Mouse (Mus musculus) CH12.LX (cell line): Measurements from ENCODE around the gene Crat.

Source experiments
- CHD1 ChIP-seq: IDR thresholded peaks from 2 replicates; pipeline ENCODE4 v1.6.1; 2012; ENCODE audit warnings: low read depth, low read length, improper control_type of control experiment, inconsistent platforms
- CTCF ChIP-seq, 2 experiments: IDR thresholded peaks in 1 of 2; conservative IDR thresholded peaks in 1 of 2; 2 replicates each; pipeline ENCODE4 v1.5.1; 2011 to 2012; ENCODE audit warnings: low read depth in 2 of 2, low read length in 2 of 2, improper control_type of control experiment in 1 of 2, inconsistent platforms in 1 of 2, mild to moderate bottlenecking in 1 of 2, moderate library complexity in 1 of 2
- MXI1 ChIP-seq: IDR thresholded peaks from 2 replicates; pipeline ENCODE4 v1.6.1; 2011; ENCODE audit warnings: mild to moderate bottlenecking, low read depth, low read length, improper control_type of control experiment

- TF ChIP-seq CTCF (conservative IDR thresholded peaks at IDR 0.05 in 1 of 2, IDR thresholded peaks at IDR 0.05 in 1 of 2; ENCODE audit: low read depth in 2 of 2, low read length in 2 of 2) (no peak), MXI1 (no peak), CHD1 (no peak)
Observed at GRCm38 (mm10) chr2:30385591-30385990, 30.0 kb downstream of the Crat start.
